Mouse (Mus musculus) forebrain, embryonic 14.5 days (tissue): ENCODE results near the gene Sat2. TPM values are rescaled to one million over a fixed set of nuclear protein-coding genes. Genes with fewer than 3 reads are reported as not detected.

Experiments
- ATAC-seq: fragments of 200-750 bp; cut with Nextera tagmentation; 2 replicates; pipeline ENCODE4 v1.8.0; 2017; ENCODE audit warnings: mild to moderate bottlenecking, moderate library complexity
- DNase-seq: peaks from one replicate; pipeline ENCODE4 v3.0.0-alpha.2; 2015; ENCODE audit warnings: low spot score
- H3K27ac ChIP-seq: fragments of 300-500 bp; sonication (generic); 2 replicates; pipeline ENCODE4 v1.5.1; 2014; ENCODE audit warnings: low read depth, mild to moderate bottlenecking, control low read depth, low read length, moderate library complexity
- H3K27me3 ChIP-seq: fragments of 300-500 bp; sonication (generic); replicated peaks from 2 replicates; pipeline ENCODE4 v1.6.1; 2014; ENCODE audit warnings: low read length, control low read depth, mixed read lengths; ENCODE audit not compliant: control insufficient read depth, insufficient read depth
- H3K36me3 ChIP-seq: fragments of 300-500 bp; sonication (generic); 2 replicates; pipeline ENCODE4 v1.6.1; 2014; ENCODE audit warnings: low read length, control low read depth; ENCODE audit not compliant: control insufficient read depth, insufficient read depth
- H3K4me1 ChIP-seq: fragments of 300-500 bp; sonication (generic); 2 replicates; pipeline ENCODE4 v1.6.1; 2014; ENCODE audit warnings: antibody characterized with exemption, low read length, control low read depth; ENCODE audit not compliant: control insufficient read depth, insufficient read depth
- H3K4me2 ChIP-seq: fragments of 300-500 bp; sonication (generic); 2 replicates; pipeline ENCODE4 v1.6.1; 2014; ENCODE audit warnings: mild to moderate bottlenecking, control low read depth, low read length
- H3K4me3 ChIP-seq: fragments of 300-500 bp; sonication (generic); 2 replicates; pipeline ENCODE4 v1.5.1; 2014; ENCODE audit warnings: low read depth, low read length, control low read depth
- H3K9ac ChIP-seq: fragments of 300-500 bp; sonication (generic); 2 replicates; pipeline ENCODE4 v1.6.1; 2014; ENCODE audit warnings: mild to moderate bottlenecking, low read length, control low read depth, moderate library complexity
- H3K9me3 ChIP-seq: fragments of 300-500 bp; sonication (generic); replicated peaks from 2 replicates; pipeline ENCODE4 v1.6.1; 2016; ENCODE audit warnings: low read length, control low read depth, mixed read lengths; ENCODE audit not compliant: control insufficient read depth
- WGBS: fragments of 180-500 bp; shearing (Covaris S2); extraction: QIAGEN DNeasy Blood & Tissue Kit; methylation state at CpG from one replicate; pipeline ENCODE4 v1.1.7; 2014; 5-methylcytosine and 5-hydroxymethylcytosine counted together
- polyA plus RNA-seq: library from polyadenylated mRNA; unstranded; fragments of >200 nt; fragmentation: Nextera tagmentation; extraction: Ambion mirVana; gene quantifications from 2 replicates; pipeline ENCODE4 v1.2.1, GENCODE M21; 2014

The Sat2 gene
- polyA plus RNA-seq, 1 experiment from 2014 or later, result 18.2 TPM

- ATAC-seq (no peak), DNase-seq (no peak)
- peak overlapping the region; percentile 92 for H3K27ac ChIP-seq
- H3K4me1 ChIP-seq, result peaks cover 22% of the 10 kb centered on the region
- no peaks in the 10 kb centered on the region for H3K27me3 ChIP-seq
- WGBS, result 0% methylated on average over 8 of the region's 8 CpGs
- H3K4me3 ChIP-seq, result peak overlapping the region; percentile 66
- peak overlapping the region; percentile 82 for H3K9ac ChIP-seq
- H3K4me2 ChIP-seq, result peak overlapping the region; percentile 68
- peaks cover 15% of the 10 kb centered on the region; the same call in 1 of the 2 replicates for H3K36me3 ChIP-seq
- no peaks in the 10 kb centered on the region for H3K9me3 ChIP-seq
These were observed 40.0 kb upstream of the Sat2 start for GRCm38 (mm10) chr11:69581814-69582213.

GRCm38 (mm10) chr11:69582230-69582805 lies 39.5 kb upstream of the Sat2 start:
- H3K27ac ChIP-seq, result no peak overlapping the region
- DNase-seq (no peak), ATAC-seq (no peak)
- H3K4me1 ChIP-seq, result peaks cover 18% of the 10 kb centered on the region
- H3K36me3 ChIP-seq, result peaks cover 19% of the 10 kb centered on the region
- peak overlapping the region; percentile 82; the same call in 1 of the 2 replicates for H3K9ac ChIP-seq
- no peaks in the 10 kb centered on the region for H3K27me3 ChIP-seq
- peak overlapping the region; percentile 66 for H3K4me3 ChIP-seq
- 65% methylated on average over 9 of the region's 9 CpGs for WGBS
- H3K4me2 ChIP-seq, result peak overlapping the region; percentile 68
- H3K9me3 ChIP-seq, result no peaks in the 10 kb centered on the region

- peaks cover 36% of the 10 kb centered on the region for H3K36me3 ChIP-seq
- H3K4me1 ChIP-seq, result peaks cover 5% of the 10 kb centered on the region
- ATAC-seq (no peak), DNase-seq (no peak)
- H3K27me3 ChIP-seq, result no peaks in the 10 kb centered on the region
- H3K9ac ChIP-seq, result no peak overlapping the region
- H3K4me2 ChIP-seq, result no peak overlapping the region
- no peak overlapping the region for H3K4me3 ChIP-seq
- WGBS, result 89% methylated on average over 7 of the region's 7 CpGs
- H3K9me3 ChIP-seq, result no peaks in the 10 kb centered on the region
- no peak overlapping the region for H3K27ac ChIP-seq
These were observed 37.8 kb upstream of the Sat2 start for GRCm38 (mm10) chr11:69584008-69584407.

- H3K4me3 ChIP-seq, result no peak overlapping the region
- peaks cover 5% of the 10 kb centered on the region for H3K4me1 ChIP-seq
- no peak overlapping the region for H3K27ac ChIP-seq
- no peak for DNase-seq
- no peak overlapping the region for H3K9ac ChIP-seq
- peaks cover 46% of the 10 kb centered on the region for H3K36me3 ChIP-seq
- H3K27me3 ChIP-seq, result no peaks in the 10 kb centered on the region
- no peak overlapping the region for H3K4me2 ChIP-seq
- ATAC-seq, result no peak
- 89% methylated on average over 13 of the region's 13 CpGs for WGBS
- H3K9me3 ChIP-seq, result no peaks in the 10 kb centered on the region
These were observed 36.9 kb upstream of the Sat2 start for GRCm38 (mm10) chr11:69584937-69585336.

- Histone ChIP-seq H3K36me3 (peaks cover 54% of the 10 kb centered on the region), H3K27ac (no peak overlapping the region), H3K4me3 (no peak overlapping the region), H3K9me3 (no peaks in the 10 kb centered on the region), H3K4me2 (no peak overlapping the region), H3K27me3 (no peaks in the 10 kb centered on the region), H3K4me1 (peaks cover 5% of the 10 kb centered on the region), H3K9ac (no peak overlapping the region)
- WGBS, result 83% methylated on average over 7 of the region's 7 CpGs
- ATAC-seq (no peak), DNase-seq (no peak)
These were observed 36.0 kb upstream of the Sat2 start for GRCm38 (mm10) chr11:69585718-69586325.

- Histone ChIP-seq H3K36me3 (peaks cover 70% of the 10 kb centered on the region), H3K27ac (no peak overlapping the region), H3K27me3 (no peaks in the 10 kb centered on the region), H3K9ac (no peak overlapping the region), H3K4me2 (no peak overlapping the region), H3K4me3 (no peak overlapping the region), H3K9me3 (no peaks in the 10 kb centered on the region), H3K4me1 (no peaks in the 10 kb centered on the region)
- DNase-seq (no peak), ATAC-seq (no peak)
- 92% methylated on average over 22 of the region's 22 CpGs for WGBS
These were observed 32.5 kb upstream of the Sat2 start for GRCm38 (mm10) chr11:69589207-69589834.

GRCm38 (mm10) chr11:69590622-69591021 lies 31.2 kb upstream of the Sat2 start:
- no peak for ATAC-seq
- Histone ChIP-seq H3K27ac (no peak overlapping the region), H3K36me3 (peaks cover 72% of the 10 kb centered on the region), H3K9ac (no peak overlapping the region), H3K27me3 (no peaks in the 10 kb centered on the region), H3K9me3 (no peaks in the 10 kb centered on the region), H3K4me3 (no peak overlapping the region), H3K4me1 (no peaks in the 10 kb centered on the region), H3K4me2 (no peak overlapping the region)
- 95% methylated on average over 8 of the region's 8 CpGs for WGBS
- no peak for DNase-seq

- WGBS, result 90% methylated on average over 3 of the region's 3 CpGs
- no peak for DNase-seq
- Histone ChIP-seq H3K4me3 (no peak overlapping the region), H3K9me3 (no peaks in the 10 kb centered on the region), H3K9ac (no peak overlapping the region; the same call in 1 of the 2 replicates), H3K36me3 (peaks cover 72% of the 10 kb centered on the region), H3K27me3 (no peaks in the 10 kb centered on the region), H3K4me1 (no peaks in the 10 kb centered on the region), H3K4me2 (no peak overlapping the region), H3K27ac (no peak overlapping the region)
- ATAC-seq, result no peak
These were observed 30.4 kb upstream of the Sat2 start for GRCm38 (mm10) chr11:69591424-69591823.
